Mouse (Mus musculus) neural tube, embryonic 11.5 days (tissue): Measurements from ENCODE around the gene Hspb1. TPM values are rescaled to one million over a fixed set of nuclear protein-coding genes. Genes with fewer than 3 reads are reported as not detected.

Experiments used
- ATAC-seq: fragments of 200-750 bp; cut with Nextera tagmentation; 2 replicates; pipeline ENCODE4 v1.8.0; 2017; ENCODE audit warnings: moderate number of reproducible peaks, mild to moderate bottlenecking, moderate TSS enrichment, moderate library complexity; ENCODE audit not compliant: insufficient read depth, low FRiP score, low TSS enrichment
- DNase-seq: peaks from one replicate; pipeline ENCODE4 v3.0.0-alpha.2; 2015; ENCODE audit warnings: low spot score
- H3K27ac ChIP-seq: fragments of 300-500 bp; sonication (generic); 2 replicates; pipeline ENCODE4 v1.5.1; 2014; ENCODE audit warnings: low read depth, mild to moderate bottlenecking, low read length
- H3K27me3 ChIP-seq: fragments of 300-500 bp; sonication (generic); 2 replicates; pipeline ENCODE4 v1.6.1; 2014; ENCODE audit warnings: mild to moderate bottlenecking, low read length, mixed read lengths; ENCODE audit not compliant: control insufficient read depth, insufficient read depth
- H3K36me3 ChIP-seq: fragments of 300-500 bp; sonication (generic); 2 replicates; pipeline ENCODE4 v1.6.1; 2014; ENCODE audit warnings: mild to moderate bottlenecking, low read length, moderate library complexity, mixed read lengths; ENCODE audit not compliant: control insufficient read depth, insufficient read depth
- H3K4me1 ChIP-seq: fragments of 300-500 bp; sonication (generic); 2 replicates; pipeline ENCODE4 v1.6.1; 2014; ENCODE audit warnings: low read length, mixed read lengths; ENCODE audit not compliant: control insufficient read depth, insufficient read depth
- H3K4me2 ChIP-seq: fragments of 300-500 bp; sonication (generic); 2 replicates; pipeline ENCODE4 v1.6.1; 2014; ENCODE audit warnings: low read depth, mild to moderate bottlenecking, moderate library complexity
- H3K4me3 ChIP-seq: fragments of 300-500 bp; sonication (generic); 2 replicates; pipeline ENCODE4 v1.5.1; 2014; ENCODE audit warnings: low read depth, low read length
- H3K9ac ChIP-seq: fragments of 300-500 bp; sonication (generic); 2 replicates; pipeline ENCODE4 v1.6.1; 2014; ENCODE audit warnings: mild to moderate bottlenecking, low read length
- H3K9me3 ChIP-seq: fragments of 300-500 bp; sonication (generic); 2 replicates; pipeline ENCODE4 v1.6.1; 2016; ENCODE audit warnings: low read length; ENCODE audit not compliant: control insufficient read depth
- WGBS: fragments of 180-500 bp; shearing (Covaris S2); extraction: QIAGEN DNeasy Blood & Tissue Kit; methylation state at CpG from one replicate; pipeline ENCODE4 v1.1.7; 2014; 5-methylcytosine and 5-hydroxymethylcytosine counted together
- polyA plus RNA-seq: library from polyadenylated mRNA; unstranded; fragments of >200 nt; fragmentation: Nextera tagmentation; extraction: Ambion mirVana; gene quantifications from 2 replicates; pipeline ENCODE4 v1.2.1, GENCODE M21; 2014

Hspb1 gene
- polyA plus RNA-seq, 1 experiment from 2014 or later: 28.9 TPM

DNA sequence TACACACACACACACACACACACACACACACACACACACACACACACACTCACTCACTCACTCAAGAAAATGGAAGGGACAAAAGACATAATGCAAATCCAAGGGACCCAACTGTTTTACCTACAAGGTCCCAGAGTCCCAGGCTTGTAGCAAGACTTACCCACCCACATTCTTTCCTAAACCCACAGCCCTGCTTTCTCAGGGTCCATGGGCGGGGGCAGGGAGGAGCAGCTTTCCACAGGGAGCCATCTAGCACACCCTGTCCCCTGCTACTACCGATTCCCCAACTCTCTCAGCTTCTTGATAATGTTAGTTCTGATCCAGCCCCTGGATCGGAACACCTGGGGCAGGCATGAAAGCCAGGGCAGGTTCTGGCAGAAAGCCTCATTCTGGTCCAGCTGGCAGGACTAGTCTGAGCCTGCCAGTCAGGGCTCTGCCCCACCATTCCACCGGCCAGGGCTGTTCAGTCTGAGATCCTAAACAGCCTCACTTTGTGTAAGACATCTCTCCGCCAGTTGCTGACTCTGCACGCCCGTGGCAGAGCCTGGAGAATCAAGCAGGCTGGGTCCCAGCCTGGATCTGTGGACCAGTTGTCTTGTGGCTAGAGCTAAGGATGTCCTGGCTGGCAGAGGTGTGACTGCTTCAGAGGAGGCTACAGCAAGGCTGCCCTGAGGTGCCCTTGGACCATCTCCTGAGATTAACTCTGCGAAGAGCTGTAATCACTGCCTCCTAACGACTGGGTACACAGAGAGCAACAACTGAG, 5.1 kb downstream of the Hspb1 start:
- WGBS: 64% methylated on average over 9 of the region's 9 CpGs
- DNase-seq (no peak), ATAC-seq (no peak)
- Histone ChIP-seq H3K4me3 (no peak overlapping the region), H3K27me3 (peaks cover 16% of the 10 kb centered on the region), H3K4me1 (peaks cover 6% of the 10 kb centered on the region; the same call in 1 of the 2 replicates), H3K27ac (no peak overlapping the region), H3K9me3 (no peaks in the 10 kb centered on the region), H3K36me3 (no peaks in the 10 kb centered on the region), H3K9ac (no peak overlapping the region), H3K4me2 (no peak overlapping the region)

GRCm38 (mm10) chr5:135894958-135895357, 7.2 kb downstream of the Hspb1 start:
- H3K4me1 ChIP-seq: no peaks in the 10 kb centered on the region
- no peaks in the 10 kb centered on the region for H3K9me3 ChIP-seq
- no peak overlapping the region for H3K4me3 ChIP-seq
- H3K9ac ChIP-seq: no peak overlapping the region
- ATAC-seq: no peak
- H3K4me2 ChIP-seq: no peak overlapping the region
- no peak overlapping the region for H3K27ac ChIP-seq
- no peaks in the 10 kb centered on the region for H3K36me3 ChIP-seq
- 80% methylated on average over 6 of the region's 6 CpGs for WGBS
- no peak for DNase-seq
- H3K27me3 ChIP-seq: peaks cover under 1% of the 10 kb centered on the region; the same call in 1 of the 2 replicates

DNA sequence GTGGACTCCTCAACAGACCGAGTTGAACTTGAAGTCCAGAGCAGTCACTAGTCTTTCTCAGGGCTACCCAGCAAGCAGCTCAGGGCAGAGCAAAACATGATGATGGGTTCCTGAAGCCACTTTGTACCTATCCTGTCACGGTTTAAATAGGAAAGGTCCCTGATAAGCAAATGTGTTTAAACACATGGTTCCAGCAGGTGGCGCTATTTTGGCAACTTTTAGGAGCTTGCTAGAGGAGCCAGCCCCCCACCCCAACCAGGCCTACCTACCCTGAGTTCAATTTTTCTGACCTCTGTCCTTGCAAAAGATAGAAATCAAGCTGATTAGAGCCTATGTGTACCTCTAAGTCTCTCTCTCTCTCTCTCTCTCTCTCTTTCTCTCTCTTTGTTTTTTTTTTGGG, 10.3 kb downstream of the Hspb1 start:
- Histone ChIP-seq H3K9ac (no peak overlapping the region), H3K9me3 (no peaks in the 10 kb centered on the region), H3K4me3 (no peak overlapping the region), H3K4me2 (no peak overlapping the region), H3K4me1 (no peaks in the 10 kb centered on the region), H3K27ac (no peak overlapping the region), H3K36me3 (no peaks in the 10 kb centered on the region), H3K27me3 (no peaks in the 10 kb centered on the region)
- DNase-seq: peak; percentile 64
- 26% methylated on average over 3 of the region's 3 CpGs for WGBS
- ATAC-seq: no peak

GRCm38 (mm10) chr5:135898995-135899394, 11.3 kb downstream of the Hspb1 start:
- WGBS: 81% methylated on average over 4 of the region's 4 CpGs
- no peaks in the 10 kb centered on the region for H3K36me3 ChIP-seq
- H3K4me1 ChIP-seq: no peaks in the 10 kb centered on the region
- no peak for ATAC-seq
- no peaks in the 10 kb centered on the region for H3K9me3 ChIP-seq
- H3K4me3 ChIP-seq: no peak overlapping the region
- no peak overlapping the region for H3K9ac ChIP-seq
- no peak overlapping the region for H3K4me2 ChIP-seq
- H3K27ac ChIP-seq: no peak overlapping the region
- DNase-seq: no peak
- H3K27me3 ChIP-seq: no peaks in the 10 kb centered on the region

GRCm38 (mm10) chr5:135899833-135900232, 12.1 kb downstream of the Hspb1 start:
- H3K9ac ChIP-seq: no peak overlapping the region
- H3K4me1 ChIP-seq: no peaks in the 10 kb centered on the region
- no peak overlapping the region for H3K27ac ChIP-seq
- DNase-seq (peak; percentile 6), ATAC-seq (no peak)
- H3K4me2 ChIP-seq: no peak overlapping the region
- H3K4me3 ChIP-seq: no peak overlapping the region
- no peaks in the 10 kb centered on the region for H3K9me3 ChIP-seq
- 65% methylated on average over 4 of the region's 4 CpGs for WGBS
- no peaks in the 10 kb centered on the region for H3K36me3 ChIP-seq
- no peaks in the 10 kb centered on the region for H3K27me3 ChIP-seq

DNA sequence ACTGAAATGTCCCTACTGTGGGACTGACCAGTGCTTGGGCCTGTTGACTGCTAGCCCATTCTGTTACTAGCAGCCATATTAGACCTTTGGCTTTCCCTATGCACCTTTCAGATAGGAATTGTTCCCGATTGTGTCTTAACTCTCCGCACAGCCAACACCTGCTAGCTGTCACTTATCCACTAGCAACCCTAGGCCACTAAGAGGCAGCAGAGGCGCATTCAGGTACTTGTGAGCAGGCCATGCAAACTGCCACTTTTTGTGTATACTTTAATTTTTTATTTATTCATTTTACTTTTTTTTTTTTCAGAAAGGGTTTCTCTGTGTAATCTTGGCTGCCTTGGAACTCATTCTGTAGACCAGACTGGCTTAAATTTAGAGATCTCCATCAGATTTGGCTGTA, 13.0 kb downstream of the Hspb1 start:
- no peak overlapping the region for H3K9ac ChIP-seq
- no peak for ATAC-seq

DNA sequence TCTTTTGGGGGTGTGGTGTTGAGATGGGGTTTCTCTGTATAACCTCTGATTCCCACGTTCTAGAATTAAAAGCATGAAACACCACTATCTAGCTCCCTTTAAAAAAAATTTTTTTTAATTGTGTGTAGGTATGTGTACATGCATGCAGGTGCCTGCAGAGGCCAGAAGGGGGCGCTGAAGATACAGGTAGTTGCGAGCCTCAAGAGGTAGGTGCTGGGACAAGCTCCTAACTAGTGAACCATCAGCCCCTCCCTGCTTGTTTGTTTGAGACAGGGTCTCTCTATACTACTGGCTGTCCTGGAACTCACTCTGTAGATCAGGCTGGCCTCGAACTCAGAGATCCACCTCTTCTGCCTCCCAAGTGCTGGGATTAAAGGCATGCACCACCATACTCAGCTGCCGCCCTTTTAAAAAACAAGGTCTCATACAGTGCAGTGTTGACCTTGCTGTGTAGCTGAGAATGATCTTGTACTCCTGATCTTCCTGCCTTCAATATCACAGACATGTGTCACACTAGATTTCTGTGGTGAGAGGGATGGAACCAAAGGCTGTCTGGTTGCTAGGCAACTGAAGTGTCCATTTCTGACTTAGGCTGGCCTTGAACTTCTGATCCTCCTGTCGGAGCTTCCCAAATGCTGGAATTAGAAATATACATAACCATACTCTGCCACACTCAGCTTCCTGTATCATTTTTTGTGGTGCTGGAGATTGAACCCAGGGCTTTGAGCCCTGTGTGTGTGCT, 13.8 kb downstream of the Hspb1 start:
- H3K9ac ChIP-seq: no peak overlapping the region
- WGBS: 63% methylated on average over 6 of the region's 6 CpGs
- no peak overlapping the region for H3K4me2 ChIP-seq
- no peak overlapping the region for H3K4me3 ChIP-seq
- no peak for DNase-seq
- H3K4me1 ChIP-seq: no peaks in the 10 kb centered on the region
- ATAC-seq: no peak
- no peaks in the 10 kb centered on the region for H3K9me3 ChIP-seq
- no peak overlapping the region for H3K27ac ChIP-seq
- H3K36me3 ChIP-seq: no peaks in the 10 kb centered on the region
- H3K27me3 ChIP-seq: no peaks in the 10 kb centered on the region

More for the DNA sequence above, 13.0 kb downstream of the Hspb1 start:
- Histone ChIP-seq H3K36me3 (no peaks in the 10 kb centered on the region), H3K27me3 (no peaks in the 10 kb centered on the region), H3K9me3 (no peaks in the 10 kb centered on the region), H3K4me3 (no peak overlapping the region), H3K4me1 (no peaks in the 10 kb centered on the region), H3K4me2 (no peak overlapping the region), H3K27ac (no peak overlapping the region)
- DNase-seq: no peak
- 72% methylated on average over 3 of the region's 3 CpGs for WGBS

GRCm38 (mm10) chr5:135903058-135903457, 15.3 kb downstream of the Hspb1 start:
- no peaks in the 10 kb centered on the region for H3K27me3 ChIP-seq
- 32% methylated on average over 7 of the region's 7 CpGs for WGBS
- ATAC-seq: no peak; the same call in 1 of the 2 replicates

More at GRCm38 (mm10) chr5:135903058-135903457, 15.3 kb downstream of the Hspb1 start:
- Histone ChIP-seq H3K4me2 (peak overlapping the region; percentile 52), H3K4me3 (peak overlapping the region; percentile 19), H3K9ac (peak overlapping the region; percentile 40), H3K4me1 (no peaks in the 10 kb centered on the region), H3K36me3 (peaks cover 3% of the 10 kb centered on the region; the same call in 1 of the 2 replicates), H3K27ac (peak overlapping the region; percentile 67), H3K9me3 (no peaks in the 10 kb centered on the region)
- DNase-seq: no peak
